Mouse (Mus musculus) G1E (cell line): ENCODE results near the gene Stard13.

Experiments used
- CTCF ChIP-seq: IDR thresholded peaks from 2 replicates; pipeline ENCODE4 v1.5.1; 2012; ENCODE audit warnings: low read depth, low read length, inconsistent platforms, mixed read lengths
- GATA1 ChIP-seq: IDR thresholded peaks from 2 replicates; pipeline ENCODE4 v1.6.1; 2012; ENCODE audit warnings: borderline replicate concordance, low read length, inconsistent platforms, mixed read lengths
- GATA2 ChIP-seq: IDR thresholded peaks from 2 replicates; pipeline ENCODE4 v1.6.1; 2012; ENCODE audit warnings: low read depth, low read length, inconsistent platforms, borderline replicate concordance
- POLR2AphosphoS5 ChIP-seq: IDR thresholded peaks from 2 replicates; pipeline ENCODE4 v1.6.1; 2012; ENCODE audit warnings: low read depth, low read length, inconsistent platforms; ENCODE audit not compliant: insufficient replicate concordance
- TAL1 ChIP-seq: conservative IDR thresholded peaks from 2 replicates; pipeline ENCODE4 v1.6.1; 2012; ENCODE audit warnings: low read depth, low read length, inconsistent platforms, mixed read lengths

DNA sequence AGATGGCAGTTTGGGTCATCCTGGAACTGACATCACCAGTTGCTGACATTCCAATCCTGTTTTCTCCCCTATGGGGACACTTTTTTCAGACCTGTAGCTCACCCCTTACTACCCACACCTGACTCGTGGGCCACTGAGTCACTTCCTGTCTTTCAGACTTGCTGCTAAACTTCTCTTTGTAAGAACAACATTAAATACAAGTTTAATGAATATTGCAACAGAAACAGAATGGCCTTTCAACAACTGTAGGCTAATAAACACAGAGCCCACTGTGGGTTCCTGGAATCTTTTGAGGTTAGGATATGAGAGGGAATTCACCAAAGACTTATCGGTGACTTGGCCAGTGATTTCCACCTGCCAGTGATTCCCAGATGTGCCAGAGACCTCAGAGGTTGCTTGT lies 123.8 kb downstream of the Stard13 start:
- TF ChIP-seq CTCF: no peak
- no peak for TF ChIP-seq GATA1
- TF ChIP-seq POLR2AphosphoS5: no peak
- no peak for TF ChIP-seq TAL1
- TF ChIP-seq GATA2: no peak
